Mouse (Mus musculus): Measurements from ENCODE around the gene Rpl3l. TPM values are rescaled to one million over a fixed set of nuclear protein-coding genes. Genes with fewer than 3 reads are reported as not detected.

Gene Rpl3l
- total RNA-seq, 1 experiment from 2014 or later = 4.0 TPM

DNA sequence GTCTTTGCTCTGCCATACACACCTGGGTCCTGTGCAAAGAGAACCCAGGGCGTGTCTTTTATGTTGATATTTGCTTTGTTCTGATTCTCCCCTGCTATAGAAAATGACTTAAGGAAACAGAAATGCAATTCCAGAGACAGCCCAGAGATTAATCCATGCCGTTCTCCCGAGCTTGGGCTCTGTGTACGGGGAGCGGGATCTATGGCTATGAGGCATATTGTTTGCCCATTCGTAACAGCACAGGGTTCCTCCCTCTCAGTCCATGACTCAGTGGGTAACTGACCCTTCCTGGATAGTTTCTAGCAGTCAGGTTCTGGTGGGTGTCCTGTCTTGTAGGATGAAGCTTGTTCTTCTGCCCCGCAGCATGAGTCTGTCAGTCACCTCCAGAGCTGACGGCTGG lies 47.6 kb downstream of the Rpl3l start:
- no peak for ATAC-seq (ENCODE audit: extremely low read depth, insufficient number of reproducible peaks, low FRiP score, poor library complexity, severe bottlenecking)

DNA sequence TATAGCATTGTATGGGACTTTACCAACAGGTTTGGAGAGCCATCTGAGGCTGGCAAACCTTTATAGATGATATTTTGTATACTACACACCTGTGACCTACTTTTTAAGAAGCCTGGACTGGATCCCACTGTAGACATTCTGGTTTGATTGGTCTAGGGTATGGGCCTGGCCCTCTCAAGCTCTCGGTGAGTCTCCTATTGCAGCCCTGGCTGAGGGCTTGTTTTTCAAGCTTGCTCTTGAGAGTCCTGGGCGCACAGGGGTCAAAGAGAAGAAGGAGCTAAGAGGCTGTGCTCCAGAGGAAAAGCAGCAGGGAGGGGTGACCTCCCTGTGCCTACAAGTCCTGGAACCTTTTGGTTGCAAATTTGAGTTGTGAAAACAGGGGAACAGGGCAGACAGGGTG lies 49.5 kb downstream of the Rpl3l start:
- no peak for ATAC-seq (ENCODE audit: extremely low read depth, insufficient number of reproducible peaks, low FRiP score, poor library complexity, severe bottlenecking)

DNA sequence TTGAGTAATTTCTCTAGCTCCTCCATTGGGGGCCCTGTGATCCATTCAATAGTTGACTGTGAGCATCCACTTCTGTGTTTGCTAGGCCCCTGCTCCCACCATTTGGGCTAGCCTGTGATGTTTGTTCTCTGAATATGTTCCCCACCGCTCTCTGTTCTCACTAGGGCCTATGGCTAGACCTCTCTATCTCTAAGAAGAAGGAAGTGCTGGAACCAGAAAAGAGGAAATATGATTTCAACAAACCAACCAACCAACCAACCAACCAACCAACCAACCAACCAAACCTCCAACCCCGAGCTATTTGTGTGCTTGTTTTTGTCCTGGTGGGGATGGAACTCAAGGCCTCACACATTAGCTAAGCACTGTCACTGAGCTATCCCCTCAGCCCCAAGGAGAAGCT lies 53.2 kb downstream of the Rpl3l start:
- peak; percentile 39; the same call in 1 of the 2 replicates for ATAC-seq (ENCODE audit: extremely low read depth, insufficient number of reproducible peaks, low FRiP score, poor library complexity, severe bottlenecking)

Other genes starting within 250 kb of the Rpl3l start
- gene Mlst8, start 248.7 kb upstream of the Rpl3l start, total RNA-seq (2017) = 12.2 and 17.8 TPM in 2 replicates
- gene Caskin1, start 239.2 kb upstream of the Rpl3l start, total RNA-seq (2017) = not detected in 2 replicates
- 107 and 118 TPM in 2 replicates for gene Traf7, start 199.9 kb upstream of the Rpl3l start, total RNA-seq (2017)
- 2.0 TPM in 1 of 2 replicates, not detected in the other for gene Rab26, start 193.6 kb upstream of the Rpl3l start, total RNA-seq (2017)
- 23.3 and 27.6 TPM in 2 replicates for gene Pkd1, start 178.0 kb upstream of the Rpl3l start, total RNA-seq (2017)
- 48.2 and 53.8 TPM in 2 replicates for gene Tsc2, start 95.2 kb upstream of the Rpl3l start, total RNA-seq (2017)
- gene Nthl1, start 95.1 kb upstream of the Rpl3l start, total RNA-seq (2017) = 2.4 and 4.5 TPM in 2 replicates
- 0.37 and 0.58 TPM in 2 replicates for gene Slc9a3r2, start 77.5 kb upstream of the Rpl3l start, total RNA-seq (2017)
- not detected in 2 replicates for gene Npw, start 69.4 kb upstream of the Rpl3l start, total RNA-seq (2017)
- 17.6 and 21.4 TPM in 2 replicates for gene Zfp598, start 58.1 kb upstream of the Rpl3l start, total RNA-seq (2017)
- gene Syngr3, start 37.9 kb upstream of the Rpl3l start, total RNA-seq (2017) = 0.25 TPM in 1 of 2 replicates, not detected in the other
- 17.1 and 23.3 TPM in 2 replicates for gene Gfer, start 31.7 kb upstream of the Rpl3l start, total RNA-seq (2017)
- 0.86 and 1.6 TPM in 2 replicates for gene Noxo1, start 31.6 kb upstream of the Rpl3l start, total RNA-seq (2017)
- gene Tbl3, start 20.2 kb upstream of the Rpl3l start, total RNA-seq (2017) = 10.1 and 10.4 TPM in 2 replicates
- 0.86 TPM in 1 of 2 replicates, not detected in the other for gene Rnf151, start 9.8 kb upstream of the Rpl3l start, total RNA-seq (2017)
- gene Rps2, start 9.7 kb upstream of the Rpl3l start, total RNA-seq (2017) = 574 and 580 TPM in 2 replicates
- 107 and 119 TPM in 2 replicates for gene Ndufb10, start 3.3 kb upstream of the Rpl3l start, total RNA-seq (2017)
- 818 and 923 TPM in 2 replicates for gene Msrb1, start 8.8 kb downstream of the Rpl3l start, total RNA-seq (2017)
- gene Hs3st6, start 25.2 kb downstream of the Rpl3l start, total RNA-seq (2017) = 0.58 TPM in 1 of 2 replicates, not detected in the other
- not detected in 2 replicates for gene Meiob, start 76.5 kb downstream of the Rpl3l start, total RNA-seq (2017)
- 17.9 and 28.0 TPM in 2 replicates for gene Hagh, start 112.3 kb downstream of the Rpl3l start, total RNA-seq (2017)
- 2.9 and 4.0 TPM in 2 replicates for gene Fahd1, start 122.5 kb downstream of the Rpl3l start, total RNA-seq (2017)
- not detected in 2 replicates for gene Igfals, start 138.2 kb downstream of the Rpl3l start, total RNA-seq (2017)
- gene Nubp2, start 158.5 kb downstream of the Rpl3l start, total RNA-seq (2017) = 26.3 and 32.4 TPM in 2 replicates
- gene Spsb3, start 158.8 kb downstream of the Rpl3l start, total RNA-seq (2017) = 19.7 and 24.6 TPM in 2 replicates
- gene Eme2, start 167.3 kb downstream of the Rpl3l start, total RNA-seq (2017) = 26.3 and 30.2 TPM in 2 replicates
- gene Mrps34, start 167.3 kb downstream of the Rpl3l start, total RNA-seq (2017) = 9.4 and 15.3 TPM in 2 replicates
- 26.1 and 34.3 TPM in 2 replicates for gene Nme3, start 168.7 kb downstream of the Rpl3l start, total RNA-seq (2017)
- gene Mapk8ip3, start 209.2 kb downstream of the Rpl3l start, total RNA-seq (2017) = 115 and 127 TPM in 2 replicates
- gene Jpt2, start 232.9 kb downstream of the Rpl3l start, total RNA-seq (2017) = 20.0 and 20.6 TPM in 2 replicates